Mouse (Mus musculus) embryo, embryonic 10 days (tissue): ENCODE measurements at regions not wholly inside any gene's neighbourhood (a gene's known extent, or its start where the extent isn't known, plus 50 kb on each side); places are given as distances from the start of the nearest gene placed in this dataset.
"Not testable (repeated sequence)": the region's sequence is repeated elsewhere in the genome, so short reads cannot be mapped to it uniquely, and the experiment has no call there.

Experiments
- DNase-seq: peaks from one replicate; pipeline ENCODE4 v3.0.0-alpha.2; 2015; ENCODE audit warnings: low spot score

DNA sequence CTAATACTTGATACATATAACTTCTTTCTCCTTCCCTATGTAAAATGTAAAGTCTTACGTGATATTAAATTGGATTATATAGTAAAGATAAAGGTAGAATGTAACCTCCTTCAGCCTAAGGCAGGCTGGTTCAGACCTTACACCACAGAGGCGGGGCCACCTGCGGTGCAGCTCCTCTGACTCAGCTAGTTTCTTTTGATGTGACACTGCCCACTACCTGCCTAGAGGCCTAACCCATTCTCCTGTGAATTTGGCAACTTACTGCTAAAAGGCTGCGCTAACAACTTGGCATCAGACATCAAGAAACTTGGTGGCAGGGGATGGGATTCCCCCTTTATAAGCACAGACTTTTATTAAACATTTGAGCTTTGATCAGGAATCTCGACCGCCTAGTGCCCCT, 74.5 kb downstream of the Aasdhppt start:
- DNase-seq = no peak

DNA sequence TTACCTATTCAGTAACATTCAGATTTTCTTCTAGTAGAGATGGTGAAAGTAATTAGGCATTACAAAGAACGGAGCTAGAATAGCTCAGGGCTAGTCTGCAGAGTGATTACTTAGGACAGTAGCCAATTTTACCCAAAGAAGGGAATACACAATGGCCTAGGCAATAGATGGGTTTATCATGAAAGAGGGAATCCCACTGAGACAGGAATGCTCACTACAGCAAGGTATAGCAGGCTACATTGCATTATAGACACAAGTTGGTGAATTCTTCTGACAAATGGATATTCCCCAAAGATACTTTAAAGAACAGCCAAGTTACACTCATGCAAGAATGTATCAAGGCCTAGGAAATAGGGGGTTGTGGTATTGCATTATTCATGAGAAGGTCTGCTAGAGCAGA, 94.7 kb downstream of the Aasdhppt start:
- not testable (repeated sequence) for DNase-seq

DNA sequence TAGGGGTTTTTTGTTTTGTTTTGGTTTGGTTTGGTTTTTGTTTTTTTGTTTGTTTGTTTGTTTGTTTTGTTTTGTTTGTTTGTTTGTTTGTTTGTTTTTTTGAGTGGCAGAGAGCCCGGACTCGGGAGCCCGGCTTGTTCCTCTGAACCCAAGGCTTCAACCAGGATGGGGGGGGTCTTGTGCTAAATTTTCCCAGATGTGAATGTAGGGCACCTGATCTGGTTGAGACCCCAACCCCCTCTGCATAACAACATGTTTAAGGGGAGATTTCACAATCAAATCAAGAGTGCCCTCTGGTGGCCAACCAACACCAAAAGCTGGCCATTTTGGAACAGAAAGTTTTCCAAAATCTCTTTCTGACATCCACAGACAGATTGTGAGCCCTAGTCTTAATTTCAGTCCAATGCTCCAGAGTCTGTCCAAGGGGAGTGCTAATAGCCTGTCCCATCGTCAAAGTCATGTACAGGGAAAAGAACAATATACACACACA, 99.2 kb downstream of the Aasdhppt start:
- peak; percentile 12 for DNase-seq

DNA sequence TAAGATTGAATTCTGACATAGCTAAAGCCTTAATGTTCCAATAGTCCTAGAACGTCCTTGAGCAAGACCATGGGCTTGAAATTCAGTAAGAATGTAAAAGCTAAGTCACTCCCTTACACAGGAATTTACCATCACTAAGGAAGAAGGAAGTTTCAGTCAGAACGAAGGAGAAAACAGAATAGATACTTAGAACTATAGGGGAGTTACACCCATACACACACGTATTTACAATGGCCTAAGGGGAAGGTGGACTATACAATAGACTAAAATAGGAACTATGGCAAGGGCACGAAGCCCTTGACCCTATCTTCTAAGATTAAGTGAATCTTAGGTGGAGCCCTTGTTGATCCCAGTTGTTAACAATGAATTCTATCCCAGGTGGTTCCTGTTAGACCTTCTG, 116.5 kb downstream of the Aasdhppt start:
- not testable (repeated sequence) for DNase-seq

DNA sequence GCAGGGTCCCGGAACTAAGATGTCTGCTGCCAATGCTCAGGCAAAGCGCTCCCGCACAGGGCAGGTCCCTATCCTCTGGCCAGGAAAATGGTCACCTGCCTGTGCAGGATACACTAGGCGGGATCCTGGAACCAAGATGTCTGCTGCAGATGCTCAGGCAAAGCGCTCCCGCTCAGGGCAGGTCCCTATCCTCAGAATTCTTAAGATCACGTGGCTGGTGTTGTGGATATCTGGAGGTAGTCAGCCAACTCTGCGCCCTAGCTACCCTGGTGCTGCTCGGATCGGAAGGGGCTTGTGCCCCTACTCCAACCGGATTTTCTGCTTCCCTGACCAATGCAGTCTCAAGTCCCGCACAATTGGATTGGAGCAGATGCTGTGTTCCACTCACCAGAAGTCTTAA, 153.3 kb downstream of the Aasdhppt start:
- not testable (repeated sequence) for DNase-seq

DNA sequence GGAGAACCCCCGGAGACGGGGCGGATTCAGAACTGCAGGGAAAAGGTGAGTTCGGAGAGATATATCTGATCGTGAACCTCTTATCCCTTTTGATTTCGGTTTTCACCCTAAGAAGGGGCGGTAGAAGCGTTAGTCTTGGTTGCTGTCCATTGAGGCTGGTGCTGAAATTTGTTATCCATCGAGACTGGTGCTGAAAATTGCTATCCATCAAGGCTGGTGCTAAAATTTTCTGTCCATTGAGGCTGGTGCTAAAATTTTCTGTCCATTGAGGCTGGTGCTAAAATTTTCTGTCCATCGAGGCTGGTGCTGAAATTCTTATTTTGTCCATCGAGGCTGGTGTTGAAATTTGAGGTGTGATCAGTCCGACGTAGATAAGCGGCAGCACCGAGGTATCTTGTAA, 170.4 kb downstream of the Aasdhppt start:
- not testable (repeated sequence) for DNase-seq

DNA sequence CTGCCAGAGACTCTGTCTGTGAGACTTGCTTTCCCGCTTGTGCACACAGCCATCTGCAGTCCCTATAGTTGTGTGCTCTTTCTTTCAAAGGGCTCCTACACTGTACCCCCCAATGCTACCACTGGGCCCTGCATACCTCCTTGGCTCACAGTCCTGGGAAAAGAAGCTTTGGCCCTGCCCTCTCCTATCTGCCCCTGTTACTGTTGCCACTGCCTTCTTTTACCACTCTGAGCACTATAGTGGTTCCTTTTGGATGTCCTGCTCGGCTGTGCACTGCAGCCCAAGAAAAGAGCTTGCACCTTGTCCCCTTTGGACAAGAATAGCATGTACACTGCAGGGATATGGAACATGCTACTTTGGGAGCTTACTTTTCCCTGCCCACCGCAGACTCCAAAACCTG, 216.8 kb downstream of the Aasdhppt start:
- DNase-seq = no peak

DNA sequence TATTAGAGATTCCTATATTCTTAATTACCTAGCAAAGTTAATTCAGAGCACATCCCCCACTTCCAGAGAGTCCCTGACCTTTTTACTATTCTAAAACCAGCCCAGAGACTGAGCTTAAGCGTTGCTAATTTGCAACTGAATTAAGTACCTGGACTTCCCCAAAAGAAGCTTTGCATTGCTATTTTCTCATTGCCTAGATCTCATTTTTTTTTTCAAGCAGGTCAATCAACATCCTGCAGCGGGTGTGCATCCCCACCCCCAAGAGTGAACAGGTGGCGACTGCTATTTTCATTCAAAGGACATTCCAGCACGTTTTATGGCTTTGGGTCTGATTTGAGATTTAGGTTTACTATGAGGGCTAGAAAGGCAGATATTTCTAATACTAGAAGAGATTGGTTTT, 226.6 kb downstream of the Aasdhppt start:
- not testable (repeated sequence) for DNase-seq

DNA sequence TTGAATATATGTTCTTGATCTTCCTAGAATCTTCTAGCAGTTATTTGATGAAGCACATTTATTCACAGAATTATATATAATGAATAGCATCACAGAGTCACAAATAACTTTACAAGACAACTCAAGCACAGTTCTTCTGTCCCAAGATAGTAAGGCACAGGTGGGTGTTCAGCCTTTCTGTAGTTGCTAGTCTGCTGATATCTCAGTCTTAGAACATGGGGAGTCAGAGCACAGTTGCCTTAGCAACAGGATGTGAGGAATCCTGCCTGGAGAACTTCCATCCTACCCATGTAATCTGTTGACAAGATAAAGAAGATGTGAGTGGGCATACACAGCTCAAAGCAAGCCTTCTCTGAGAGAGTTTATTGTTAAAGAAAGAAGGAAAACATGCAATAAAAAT, 248.2 kb downstream of the Aasdhppt start:
- DNase-seq = no peak

DNA sequence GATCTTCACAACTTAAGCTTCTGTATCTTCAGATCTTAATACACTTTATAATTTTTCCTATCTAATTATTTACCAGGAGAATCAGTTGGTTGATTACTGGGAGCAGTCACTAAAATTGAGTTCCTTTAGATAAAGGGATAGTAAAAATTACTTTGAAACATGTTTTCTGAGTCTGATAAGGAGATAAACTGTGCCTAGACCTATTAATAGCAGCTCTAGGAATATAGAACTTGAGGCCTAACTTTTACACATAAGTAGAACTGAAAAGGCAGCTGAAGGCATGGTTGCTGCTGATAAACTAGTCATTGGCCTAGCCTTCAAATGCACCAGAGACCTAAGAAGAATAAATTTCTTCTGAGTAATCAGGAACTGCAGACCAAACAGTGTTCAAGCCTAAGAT, 260.5 kb downstream of the Aasdhppt start:
- DNase-seq = no peak

DNA sequence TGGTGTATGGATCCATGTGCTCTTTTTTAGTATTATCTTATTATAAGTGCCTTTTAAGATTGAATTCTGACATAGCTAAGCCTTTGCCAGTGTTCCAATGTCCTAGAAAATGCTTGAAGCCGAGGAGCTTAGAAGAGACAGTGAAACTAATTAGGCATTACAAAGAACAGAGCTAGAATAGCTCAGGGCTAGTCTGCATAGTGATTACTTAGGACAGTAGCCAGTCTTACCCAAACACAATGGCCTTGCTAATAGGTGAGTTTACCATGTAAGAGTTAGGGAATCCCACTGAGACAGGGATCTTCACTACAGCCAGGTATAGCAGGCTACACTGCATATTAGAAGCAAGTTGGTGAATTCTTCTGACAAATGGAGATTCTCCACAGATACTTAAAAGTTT, 261.6 kb downstream of the Aasdhppt start:
- DNase-seq = not testable (repeated sequence)

DNA sequence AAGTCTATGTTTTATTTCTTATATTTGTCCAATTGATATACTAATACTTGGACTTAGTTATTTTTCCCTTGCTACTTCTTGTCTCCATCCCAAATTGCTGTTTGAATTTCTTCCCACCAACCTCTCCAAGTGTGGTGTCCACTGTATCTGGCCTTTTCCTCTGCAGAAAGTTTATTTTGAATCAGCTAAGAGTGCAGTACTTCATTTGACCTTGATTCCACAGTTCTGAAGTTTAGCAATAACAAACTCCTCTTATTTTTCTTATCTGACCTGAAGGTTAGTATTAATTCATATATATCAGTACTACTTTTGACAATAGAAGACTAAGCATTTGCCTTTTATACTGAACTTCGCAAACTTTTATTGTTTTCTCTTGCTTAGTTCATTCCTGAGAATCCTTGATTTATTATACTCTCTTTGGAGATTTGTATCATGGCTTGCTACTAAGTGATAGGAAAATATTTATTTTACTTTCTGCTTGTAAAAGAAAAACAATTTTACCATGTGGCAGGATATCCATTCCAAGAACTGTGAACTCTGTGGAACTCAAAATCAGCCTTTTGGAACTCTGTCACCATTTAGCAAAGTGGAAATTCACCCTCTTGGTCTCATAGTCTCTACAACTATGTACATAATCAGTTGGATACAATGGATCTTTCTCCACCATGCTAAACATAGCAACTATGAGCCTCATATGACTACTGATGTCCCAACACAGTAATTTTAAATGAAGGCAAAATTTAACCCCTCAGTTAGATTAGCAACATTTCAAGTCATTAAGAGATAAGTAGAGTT, 268.2 kb downstream of the Aasdhppt start:
- no peak for DNase-seq

DNA sequence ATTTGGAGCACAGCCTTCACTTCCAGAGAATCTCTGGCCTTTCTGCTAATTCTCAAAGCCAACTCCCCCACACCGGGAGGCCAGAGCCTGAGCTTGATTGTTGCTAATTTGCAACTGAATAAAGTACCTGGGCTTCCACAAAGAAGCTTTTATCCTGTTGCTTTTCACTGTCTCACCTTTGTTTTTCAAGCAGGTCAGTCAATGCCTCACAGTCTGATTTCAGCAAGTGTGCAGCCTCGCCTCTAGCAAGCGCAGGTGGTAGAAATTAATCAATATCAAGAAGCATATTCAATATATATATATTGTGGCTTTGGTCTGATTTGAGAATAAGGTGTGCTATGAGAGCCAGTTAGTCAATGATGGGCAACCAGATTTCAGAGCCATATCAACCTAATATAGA, 282.1 kb downstream of the Aasdhppt start:
- DNase-seq = not testable (repeated sequence)

DNA sequence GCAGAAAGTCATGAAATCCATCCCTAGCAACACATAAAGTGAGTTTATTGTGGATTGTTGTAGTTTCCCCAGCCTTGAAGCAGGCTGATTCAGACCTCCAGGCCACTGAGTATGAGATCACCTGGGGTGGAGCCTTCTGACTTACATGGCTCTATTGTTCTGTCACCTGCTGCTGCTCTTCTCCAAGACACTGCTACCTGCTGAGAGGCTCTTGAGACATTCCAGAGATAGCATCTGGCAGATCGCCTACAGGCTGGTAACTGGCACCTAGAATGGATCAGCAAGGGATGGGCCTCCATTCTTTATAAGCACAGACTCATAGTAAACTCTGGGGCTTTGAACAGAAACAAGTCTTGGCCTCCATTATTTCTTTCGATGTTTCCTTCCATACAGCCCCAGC, 289.2 kb downstream of the Aasdhppt start:
- no peak for DNase-seq

DNA sequence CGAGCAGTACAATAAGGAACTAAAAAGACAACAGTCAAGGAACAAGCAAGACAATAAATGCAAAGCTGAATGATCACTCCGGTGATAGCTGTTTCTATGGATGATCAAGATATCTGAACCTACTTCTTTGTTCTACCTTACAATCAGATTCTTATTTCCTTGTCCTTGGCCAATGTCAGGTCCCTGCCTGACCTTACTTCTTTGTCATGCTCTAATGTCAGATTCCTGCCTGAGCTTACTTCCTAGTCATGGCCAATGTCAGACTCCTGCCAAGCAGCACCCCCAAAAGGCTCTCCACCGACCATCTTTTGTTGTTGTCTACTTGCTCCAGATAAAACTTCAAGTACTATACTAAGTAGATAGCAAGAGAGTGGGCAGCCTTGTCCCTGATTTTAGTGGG, 312.6 kb downstream of the Aasdhppt start:
- DNase-seq = no peak

DNA sequence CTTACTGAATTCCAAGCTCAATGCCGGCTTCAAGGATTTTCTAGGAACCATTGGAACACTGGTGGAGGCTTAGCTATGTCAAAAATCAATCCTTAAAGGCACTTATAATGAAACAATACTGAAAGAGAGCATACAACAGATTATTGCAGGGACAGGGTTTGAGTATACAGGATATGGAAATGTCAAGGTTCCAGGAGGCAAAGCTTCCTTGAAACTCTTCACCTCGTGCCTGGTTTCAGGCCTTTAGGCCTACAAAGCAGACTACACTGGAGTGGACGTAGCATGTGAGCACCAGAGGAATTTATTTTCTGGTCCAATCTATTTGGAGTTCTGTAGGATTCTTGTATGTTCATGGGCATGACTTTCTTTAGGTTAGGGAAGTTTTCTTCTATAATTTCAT, 320.9 kb downstream of the Aasdhppt start:
- not testable (repeated sequence) for DNase-seq

DNA sequence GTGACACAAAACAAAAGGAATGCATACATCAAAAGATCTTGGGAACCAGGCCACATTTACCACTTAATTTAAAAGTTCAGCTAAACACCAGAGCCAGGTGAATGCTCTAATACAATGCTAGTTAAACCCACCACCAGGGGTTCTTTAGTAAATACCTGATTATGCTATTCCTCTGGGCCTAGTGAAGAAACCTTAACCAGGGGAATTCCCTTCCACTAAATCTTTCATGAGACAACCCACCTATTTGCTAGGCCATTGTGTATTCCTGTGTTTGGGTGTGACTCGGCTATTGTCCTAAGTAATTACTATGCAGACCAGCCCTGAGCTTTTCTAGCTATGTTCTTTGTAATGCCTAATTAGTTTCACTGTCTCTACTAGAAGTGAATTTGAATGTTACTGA, 321.3 kb downstream of the Aasdhppt start:
- DNase-seq = not testable (repeated sequence)
